Mouse (Mus musculus) embryo, embryonic 10 days (tissue): ENCODE measurements around the gene Olfr1026.

Experiments used
- DNase-seq: peaks from one replicate; pipeline ENCODE4 v3.0.0-alpha.2; 2015; ENCODE audit warnings: low spot score

The Olfr1026 gene

GRCm38 (mm10) chr2:85921258-85921657, at the start of gene Olfr1026:
Gene Olfr1026, plus strand, starts transcription at chr2:85921558.
- no peak for DNase-seq

GRCm38 (mm10) chr2:85885340-85885739, 36.0 kb upstream of the Olfr1026 start, which contains the start of gene Olfr1023:
Gene Olfr1023, plus strand, starts transcription at chr2:85885640.
- no peak for DNase-seq

DNA sequence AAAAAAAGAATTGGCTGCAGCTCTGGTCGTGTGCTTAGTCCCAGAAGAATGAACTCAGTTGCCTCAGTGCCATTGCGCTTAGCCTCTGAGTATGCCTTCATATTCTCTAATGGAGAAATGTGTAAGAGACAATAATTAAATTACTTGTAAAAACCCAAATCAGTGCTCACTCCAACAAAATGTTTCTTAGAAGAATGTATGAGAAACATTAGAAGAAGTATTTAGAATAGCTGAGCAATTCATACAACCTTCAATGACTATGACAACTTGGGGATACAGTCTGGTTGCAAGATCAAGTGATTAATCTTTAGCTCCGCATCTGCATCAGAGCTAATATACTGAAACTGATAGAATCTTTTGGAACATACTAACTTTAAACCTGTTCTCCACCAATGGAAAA, 16.4 kb upstream of the Olfr1026 start, which contains the start of gene Olfr1024:
Gene Olfr1024, minus strand, starts transcription at position 101 of the 400 bp plus-strand sequence.
- no peak for DNase-seq

DNA sequence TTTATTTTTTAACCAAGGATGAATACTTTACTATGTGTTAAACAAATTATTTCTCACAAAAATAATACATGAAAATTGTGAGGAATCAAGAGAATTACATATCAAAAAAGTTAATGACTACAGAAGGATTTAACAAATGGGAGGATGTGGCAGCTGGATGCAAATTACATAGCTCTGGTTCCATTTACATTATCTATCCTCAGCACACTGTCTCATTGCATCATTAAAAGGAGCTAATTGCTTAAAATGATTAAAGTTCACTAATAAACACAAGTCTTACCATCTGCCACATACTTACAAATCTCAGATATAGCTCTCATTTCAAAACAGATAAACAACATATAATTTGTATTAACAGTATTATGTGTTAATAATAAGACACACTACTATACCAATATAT, 8.2 kb upstream of the Olfr1026 start:
- DNase-seq, result no peak

DNA sequence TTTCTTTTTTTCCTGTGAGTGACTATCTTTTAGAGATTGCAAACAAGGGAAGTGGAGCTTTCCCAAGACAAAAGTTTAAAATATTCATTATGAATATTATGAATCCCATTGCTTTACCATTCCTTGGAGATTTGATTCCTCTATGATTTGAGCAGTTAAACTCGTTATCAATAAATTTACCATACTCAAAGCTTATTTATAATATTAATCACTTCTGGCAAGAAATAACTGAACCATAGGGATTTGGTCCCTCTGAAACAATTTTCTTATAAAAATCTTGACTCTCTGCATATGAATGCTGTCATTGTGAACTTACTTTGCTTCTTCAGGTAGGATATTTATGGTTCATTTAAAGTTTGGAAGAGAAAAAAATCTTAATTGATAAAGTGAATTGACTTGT, 6.5 kb upstream of the Olfr1026 start, which contains the start of gene Olfr1025-ps1:
Gene Olfr1025-ps1, plus strand, starts transcription at position 301 of the 400 bp plus-strand sequence.
- no peak for DNase-seq

DNA sequence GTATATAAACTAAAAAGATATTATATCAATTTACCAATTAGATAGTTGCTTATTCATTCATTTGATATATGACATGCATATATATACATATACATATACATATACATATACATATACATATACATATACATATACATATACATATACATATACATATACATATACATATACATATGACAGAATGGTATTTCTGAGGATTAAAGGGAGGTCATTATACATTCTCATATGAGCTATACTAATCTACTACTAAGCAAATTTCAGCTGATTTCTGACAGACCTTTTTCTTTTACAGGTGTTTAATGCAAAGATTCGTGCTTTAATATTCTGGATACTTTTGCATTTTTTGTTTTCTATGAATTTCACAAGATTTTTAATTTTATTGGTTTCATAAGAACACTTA, 28.8 kb downstream of the Olfr1026 start, which contains the start of gene Olfr1028:
Gene Olfr1028, plus strand, starts transcription at position 301 of the 400 bp plus-strand sequence.
- no peak for DNase-seq

- DNase-seq, result no peak
These were observed 52.2 kb downstream of the Olfr1026 start, which contains the start of gene Olfr1029 for GRCm38 (mm10) chr2:85973595-85973994. Gene Olfr1029, plus strand, starts transcription at chr2:85973895.
